Mouse (Mus musculus) MEL (cell line): ENCODE measurements around the gene Gm4340. TPM values are rescaled to one million over a fixed set of nuclear protein-coding genes. Genes with fewer than 3 reads are reported as not detected.
"Not testable (repeated sequence)": the region's sequence is repeated elsewhere in the genome, so short reads cannot be mapped to it uniquely, and the experiment has no call there.

ENCODE experiments used
- DNase-seq: peaks from one replicate; pipeline ENCODE4 v3.0.0; 2011; ENCODE audit warnings: low read depth, low spot score
- H3K27ac ChIP-seq: 2 replicates; pipeline ENCODE4 v1.5.1; 2012; ENCODE audit warnings: low read depth, mild to moderate bottlenecking, control low read depth, low read length, moderate library complexity; ENCODE audit not compliant: control insufficient read depth
- H3K27me3 ChIP-seq, 2 experiments: fragments of 150-350 bp in 1 of 2; sonication (generic) in 1 of 2; 2 replicates each; pipeline ENCODE4 v1.6.1; 2012; ENCODE audit warnings: low read length in 2 of 2, mild to moderate bottlenecking in 2 of 2, improper control_type of control experiment in 1 of 2, moderate library complexity in 1 of 2; ENCODE audit not compliant: insufficient read depth in 2 of 2, control insufficient read depth in 1 of 2
- H3K36me3 ChIP-seq, 2 experiments: 2 replicates each; pipeline ENCODE4 v1.6.1; 2012 to 2014; ENCODE audit warnings: low read length in 2 of 2, improper control_type of control experiment in 1 of 2, inconsistent platforms in 1 of 2, mild to moderate bottlenecking in 1 of 2; ENCODE audit not compliant: insufficient read depth in 2 of 2, control insufficient read depth in 1 of 2
- H3K4me1 ChIP-seq, 2 experiments: fragments of 150-350 bp in 1 of 2; sonication (generic) in 1 of 2; 2 replicates each; pipeline ENCODE4 v1.6.1; 2012; ENCODE audit warnings: low read length in 2 of 2, improper control_type of control experiment in 1 of 2, mild to moderate bottlenecking in 1 of 2; ENCODE audit not compliant: insufficient read depth in 2 of 2, control insufficient read depth in 1 of 2
- H3K4me3 ChIP-seq, 2 experiments: fragments of 150-350 bp in 1 of 2; sonication (generic) in 1 of 2; 2 replicates each; pipeline ENCODE4 v1.5.1; 2012; ENCODE audit warnings: low read depth in 2 of 2, low read length in 2 of 2, mild to moderate bottlenecking in 2 of 2, moderate library complexity in 2 of 2, control low read depth in 1 of 2, improper control_type of control experiment in 1 of 2; ENCODE audit not compliant: control insufficient read depth in 1 of 2, insufficient read depth in 1 of 2
- H3K79me2 ChIP-seq: 2 replicates; pipeline ENCODE4 v1.6.1; 2012; ENCODE audit warnings: mild to moderate bottlenecking, low read length, moderate library complexity; ENCODE audit not compliant: control insufficient read depth, poor library complexity, insufficient read depth
- H3K9ac ChIP-seq: 2 replicates; pipeline ENCODE4 v1.6.1; 2012; ENCODE audit warnings: low read depth, mild to moderate bottlenecking, control low read depth, low read length, moderate library complexity; ENCODE audit not compliant: control insufficient read depth, poor library complexity, severe bottlenecking
- H3K9me3 ChIP-seq: fragments of 150-350 bp; sonication (generic); replicated peaks from 2 replicates; pipeline ENCODE4 v1.6.1; 2012; ENCODE audit warnings: mild to moderate bottlenecking, low read length, improper control_type of control experiment, moderate library complexity; ENCODE audit not compliant: insufficient read depth
- polyA plus RNA-seq, 2 experiments: library from polyadenylated mRNA; stranded (reverse) in 1 of 2; unstranded in 1 of 2; fragments of >175 nt in 1 of 2; fragments of >200 nt in 1 of 2; gene quantifications; 2 replicates each; pipeline versions ENCODE4 v1.2.1 to v1.2.4; 2012; ENCODE audit warnings: low replicate concordance in 2 of 2, low read depth in 1 of 2; ENCODE audit not compliant: insufficient read length in 2 of 2, insufficient read depth in 1 of 2, missing spikeins in 1 of 2
- total RNA-seq: library from RNA; depleted of rRNA; stranded (reverse); fragments of 300-350 nt; gene quantifications from 2 replicates; pipeline ENCODE4 v1.2.3, GENCODE M21; 2012; rRNA removed

Gene Gm4340
- total RNA-seq (not detected in 2 replicates), polyA plus RNA-seq (not detected)

- H3K9me3 ChIP-seq, DNase-seq, H3K4me3 ChIP-seq, H3K36me3 ChIP-seq, H3K9ac ChIP-seq, H3K27ac ChIP-seq, H3K4me1 ChIP-seq, H3K79me2 ChIP-seq, H3K27me3 ChIP-seq: not testable (repeated sequence)
Observed at GRCm38 (mm10) chr10:104193742-104194141, at the start of gene Gm4340. Gene Gm4340, plus strand, starts transcription at chr10:104194042.

- H3K27ac ChIP-seq, H3K4me3 ChIP-seq, H3K9ac ChIP-seq, H3K79me2 ChIP-seq, DNase-seq, H3K36me3 ChIP-seq, H3K4me1 ChIP-seq, H3K27me3 ChIP-seq, H3K9me3 ChIP-seq: not testable (repeated sequence)
Observed at GRCm38 (mm10) chr10:104151197-104151596, 42.6 kb upstream of the Gm4340 start, which contains the start of gene Gm6763. Gene Gm6763, plus strand, starts transcription at chr10:104151497.

- DNase-seq: not testable (repeated sequence)
Observed at GRCm38 (mm10) chr10:104159706-104160105, 34.1 kb upstream of the Gm4340 start, which contains the start of gene Gm8764. Gene Gm8764, plus strand, starts transcription at chr10:104160006.

GRCm38 (mm10) chr10:104168215-104168614 lies 25.6 kb upstream of the Gm4340 start, which contains the start of gene Gm21304:
Gene Gm21304, plus strand, starts transcription at chr10:104168515.
- not testable (repeated sequence) for DNase-seq, H3K9me3 ChIP-seq, H3K9ac ChIP-seq, H3K4me1 ChIP-seq, H3K4me3 ChIP-seq, H3K79me2 ChIP-seq, H3K27me3 ChIP-seq, H3K27ac ChIP-seq, H3K36me3 ChIP-seq

More at GRCm38 (mm10) chr10:104159706-104160105, 34.1 kb upstream of the Gm4340 start, which contains the start of gene Gm8764:
- H3K27me3 ChIP-seq, H3K27ac ChIP-seq, H3K9me3 ChIP-seq, H3K79me2 ChIP-seq, H3K36me3 ChIP-seq, H3K4me3 ChIP-seq, H3K4me1 ChIP-seq, H3K9ac ChIP-seq: not testable (repeated sequence)

- not testable (repeated sequence) for H3K27me3 ChIP-seq
Observed at GRCm38 (mm10) chr10:104176724-104177123, 17.1 kb upstream of the Gm4340 start, which contains the start of gene Gm21312. Gene Gm21312, plus strand, starts transcription at chr10:104177024.

GRCm38 (mm10) chr10:104185233-104185632 lies 8.6 kb upstream of the Gm4340 start, which contains the start of gene Gm20765:
Gene Gm20765, plus strand, starts transcription at chr10:104185533.
- H3K9ac ChIP-seq, H3K4me3 ChIP-seq, H3K27ac ChIP-seq, H3K9me3 ChIP-seq, DNase-seq, H3K4me1 ChIP-seq, H3K27me3 ChIP-seq, H3K36me3 ChIP-seq, H3K79me2 ChIP-seq: not testable (repeated sequence)

More at GRCm38 (mm10) chr10:104176724-104177123, 17.1 kb upstream of the Gm4340 start, which contains the start of gene Gm21312:
- not testable (repeated sequence) for H3K79me2 ChIP-seq, DNase-seq, H3K27ac ChIP-seq, H3K36me3 ChIP-seq, H3K4me1 ChIP-seq, H3K9ac ChIP-seq, H3K9me3 ChIP-seq, H3K4me3 ChIP-seq
